Mouse (Mus musculus) C2C12 (cell line): Measurements from ENCODE around the gene Rufy3.

ENCODE experiments used
- CEBPB ChIP-seq: IDR thresholded peaks from one replicate; pipeline ENCODE4 v1.6.1; 2011; ENCODE audit warnings: low read depth, mild to moderate bottlenecking, control low read depth, moderate library complexity
- CTCF ChIP-seq: IDR thresholded peaks from one replicate; pipeline ENCODE4 v1.5.1; 2011; ENCODE audit not compliant: control insufficient read depth, insufficient read depth, insufficient read length
- MAX ChIP-seq: IDR thresholded peaks from one replicate; pipeline ENCODE4 v1.6.1; 2011; ENCODE audit warnings: mild to moderate bottlenecking, control low read depth

GRCm38 (mm10) chr5:88649250-88650173 is 84.7 kb downstream of the Rufy3 start:
- TF ChIP-seq CTCF (no peak), CEBPB (no peak), MAX (no peak)
